Mouse (Mus musculus): Measurements from ENCODE around the gene Zfp385b.

Zfp385b gene

DNA sequence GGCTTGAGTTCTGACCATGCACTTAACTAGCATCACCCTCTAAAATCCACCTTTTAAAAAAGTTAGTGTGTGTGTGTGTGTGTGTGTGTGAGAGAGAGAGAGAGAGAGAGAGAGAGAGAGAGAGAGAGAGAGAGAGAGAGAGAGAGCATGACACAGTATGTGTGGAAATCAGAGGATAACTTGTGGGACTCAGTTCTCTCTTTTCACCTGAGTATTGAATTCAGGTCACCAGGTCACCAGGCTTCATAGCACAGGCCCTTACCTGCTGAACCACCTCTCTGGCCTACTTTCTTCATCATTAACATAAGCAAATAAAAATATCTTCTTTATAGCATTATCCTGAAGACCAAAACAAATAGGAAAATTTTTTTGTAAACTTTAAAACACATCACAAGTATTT, at the start of gene Zfp385b:
TSS of gene Zfp385b (minus strand) at position 101 of the 400 bp plus-strand sequence.
- DNase-seq (ENCODE audit: low read depth, low spot score) = no peak

GRCm38 (mm10) chr2:77863934-77864333, 44.5 kb upstream of the Zfp385b start:
- peak; percentile 70 for DNase-seq (ENCODE audit: low read depth, low spot score)

GRCm38 (mm10) chr2:77863522-77863921, 44.1 kb upstream of the Zfp385b start:
- DNase-seq (ENCODE audit: low read depth, low spot score) = no peak

DNA sequence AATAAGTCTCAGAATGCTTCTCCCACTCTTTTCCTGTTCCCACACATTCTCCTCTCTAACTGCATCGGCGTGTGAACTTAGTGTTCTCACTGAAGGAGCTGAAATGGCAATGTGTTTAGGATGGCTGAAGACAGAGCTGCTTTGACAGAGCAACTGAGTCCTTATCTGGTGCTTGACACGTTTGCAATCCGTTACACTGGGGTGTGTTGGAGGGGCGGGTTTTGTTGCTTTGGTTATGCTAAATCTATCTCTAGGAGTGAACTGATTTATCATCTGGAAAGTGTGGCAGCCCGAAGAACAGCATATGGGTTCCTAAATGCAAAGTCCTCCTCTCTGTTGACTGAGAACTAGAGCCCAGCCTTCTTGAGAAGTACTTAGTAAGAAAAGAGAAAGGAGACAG, 22.0 kb upstream of the Zfp385b start:
- DNase-seq (ENCODE audit: low read depth, low spot score) = no peak

DNA sequence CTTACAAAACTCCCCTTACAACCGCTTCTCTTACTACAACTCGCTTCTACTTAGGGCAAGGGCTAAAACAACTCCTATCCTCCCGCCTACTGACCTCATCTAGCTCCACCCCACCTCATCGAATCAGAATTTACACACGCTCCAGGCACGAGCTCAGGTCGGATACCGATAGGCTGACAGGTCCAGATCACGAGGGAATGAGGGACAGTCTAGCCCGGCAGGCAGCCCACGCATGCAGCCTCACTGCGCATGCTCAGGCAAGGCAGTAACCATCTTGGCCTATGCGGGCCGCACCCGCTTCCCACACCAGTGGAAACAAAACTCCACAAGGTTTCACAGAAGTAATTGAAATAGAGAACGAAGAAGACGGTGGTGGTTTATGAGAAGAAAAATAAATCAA, 20.1 kb upstream of the Zfp385b start:
- no peak for DNase-seq (ENCODE audit: low read depth, low spot score)

GRCm38 (mm10) chr2:77838688-77839087, 19.2 kb upstream of the Zfp385b start:
- no peak for DNase-seq (ENCODE audit: low read depth, low spot score)

GRCm38 (mm10) chr2:77835781-77836180, 16.3 kb upstream of the Zfp385b start:
- no peak for DNase-seq (ENCODE audit: low read depth, low spot score)

DNA sequence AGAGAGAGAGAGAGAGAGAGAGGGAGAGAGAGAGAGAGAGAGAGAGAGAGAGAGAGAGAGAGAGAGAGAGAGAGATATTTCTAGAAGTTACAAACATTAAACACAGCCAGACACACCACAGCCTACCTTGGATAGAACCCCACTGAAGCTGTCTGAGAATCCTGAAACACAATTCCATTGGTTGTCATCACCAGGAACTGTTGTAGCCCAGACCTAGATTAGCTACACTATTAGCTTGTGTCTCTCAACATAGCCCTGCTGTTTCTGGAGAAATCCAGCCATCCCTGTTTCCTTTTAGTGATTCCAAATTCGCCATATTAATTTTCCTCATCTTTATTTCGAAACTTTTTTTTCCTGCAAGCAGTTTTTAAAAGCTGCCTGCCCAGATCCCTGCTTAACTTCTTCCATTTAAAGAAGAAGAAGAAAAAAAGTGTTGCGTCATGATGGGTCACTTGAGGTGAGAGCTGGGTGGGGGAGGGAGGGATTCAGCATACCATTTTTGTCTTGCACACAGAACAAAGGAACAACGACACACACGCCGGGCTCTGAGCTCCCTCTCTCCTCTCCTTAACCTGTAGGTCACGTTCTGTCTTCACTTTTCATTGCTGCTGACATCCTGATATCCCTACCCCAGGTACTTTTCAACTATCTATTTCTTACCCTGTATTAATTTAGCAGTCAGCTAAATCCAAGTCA, 6.8 kb upstream of the Zfp385b start:
- no peak for DNase-seq (ENCODE audit: low read depth, low spot score)

DNA sequence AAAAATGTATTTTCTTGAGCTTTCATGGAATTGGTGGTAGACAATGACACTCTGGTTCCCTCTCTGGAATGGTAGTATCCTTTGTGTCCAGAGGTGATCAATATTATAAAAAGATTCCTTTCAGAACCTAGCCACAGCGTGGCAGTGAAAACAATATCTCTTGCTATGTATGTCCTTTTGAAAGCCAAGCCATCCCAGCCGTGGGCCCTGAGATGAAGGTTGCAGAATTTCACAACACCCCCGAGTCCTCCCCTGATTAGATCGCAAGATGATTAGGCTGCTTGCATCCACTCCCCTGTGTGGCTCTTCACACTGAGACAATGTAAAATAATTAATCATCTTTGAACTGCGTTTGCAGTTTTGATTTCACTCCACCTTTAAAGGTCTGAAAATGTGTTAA, 3.6 kb upstream of the Zfp385b start:
- no peak for DNase-seq (ENCODE audit: low read depth, low spot score)

- DNase-seq (ENCODE audit: low read depth, low spot score) = no peak
Measured at GRCm38 (mm10) chr2:77817357-77817894, 2.0 kb downstream of the Zfp385b start.

GRCm38 (mm10) chr2:77816413-77817314, 2.8 kb downstream of the Zfp385b start:
- peak; percentile 51 for DNase-seq (ENCODE audit: low read depth, low spot score)

DNA sequence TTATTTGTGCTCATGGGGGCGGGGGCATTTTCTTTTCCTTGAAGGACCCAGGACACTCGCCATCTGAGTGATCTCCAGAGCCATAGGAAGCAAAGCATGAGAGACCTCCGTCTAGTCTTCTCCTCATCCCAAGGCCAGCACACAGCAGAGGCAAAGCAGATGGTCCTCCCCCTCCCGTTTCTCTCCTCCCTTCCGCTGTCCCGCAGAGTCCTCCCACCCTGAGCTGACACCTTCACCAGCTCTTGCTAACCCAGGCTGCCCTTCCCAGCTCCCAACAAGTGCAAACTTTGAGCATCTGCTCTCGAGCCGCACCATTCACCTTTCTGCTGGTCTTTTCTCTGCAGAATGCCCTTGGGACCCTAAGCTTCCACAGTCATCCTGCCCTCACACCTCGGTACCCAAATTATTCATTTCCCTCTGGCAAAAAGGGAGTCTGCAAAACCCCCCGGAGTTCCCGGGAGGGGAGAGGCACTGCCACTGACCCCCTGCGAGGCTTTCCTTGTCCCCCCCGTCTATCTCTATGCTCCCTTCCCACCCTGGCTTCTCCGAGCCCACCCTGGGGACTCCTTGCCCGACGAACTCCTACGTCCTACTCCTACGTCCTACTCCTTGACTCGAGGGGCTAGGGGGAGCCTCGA, 3.5 kb downstream of the Zfp385b start:
- no peak for DNase-seq (ENCODE audit: low read depth, low spot score)

DNA sequence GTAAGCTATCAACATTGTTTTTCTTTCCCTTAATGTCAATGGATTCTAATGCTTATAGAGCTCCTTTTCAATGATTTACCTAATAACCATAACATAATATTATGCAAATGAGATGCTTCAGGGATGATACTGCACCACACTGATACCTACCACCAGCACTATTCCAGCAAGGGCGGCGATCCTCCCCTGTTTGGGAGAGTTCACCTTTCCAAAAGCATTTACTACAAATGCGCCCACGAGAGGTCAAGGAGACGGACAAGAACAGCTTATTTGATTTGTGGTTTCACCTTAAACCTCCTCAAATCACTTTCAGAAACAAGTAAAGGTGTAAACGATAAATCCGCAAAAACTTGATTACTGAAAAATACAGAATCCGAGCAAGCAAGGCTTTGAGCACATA, 4.5 kb downstream of the Zfp385b start:
- DNase-seq (ENCODE audit: low read depth, low spot score) = no peak

GRCm38 (mm10) chr2:77813029-77813428, 6.4 kb downstream of the Zfp385b start:
- DNase-seq (ENCODE audit: low read depth, low spot score) = no peak

DNA sequence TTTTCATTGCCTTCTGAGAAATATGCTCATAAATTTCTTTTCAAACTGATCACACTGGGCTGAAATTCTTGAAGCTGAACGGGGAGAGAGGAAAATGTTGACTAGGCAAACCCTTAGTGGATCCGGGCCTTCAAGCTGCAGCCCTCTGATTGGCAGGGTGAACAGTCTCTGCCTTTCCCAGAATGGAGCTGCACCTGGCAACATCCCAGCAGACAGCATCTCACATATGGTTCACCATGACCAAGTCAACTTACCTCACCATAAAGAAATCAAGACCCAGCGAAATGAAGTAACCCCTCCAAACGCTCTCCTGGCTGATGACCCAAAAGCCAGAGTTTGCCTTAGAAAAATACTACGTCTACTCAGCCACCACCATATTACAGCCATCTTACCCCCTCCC, 8.7 kb downstream of the Zfp385b start:
- DNase-seq (ENCODE audit: low read depth, low spot score) = no peak

DNA sequence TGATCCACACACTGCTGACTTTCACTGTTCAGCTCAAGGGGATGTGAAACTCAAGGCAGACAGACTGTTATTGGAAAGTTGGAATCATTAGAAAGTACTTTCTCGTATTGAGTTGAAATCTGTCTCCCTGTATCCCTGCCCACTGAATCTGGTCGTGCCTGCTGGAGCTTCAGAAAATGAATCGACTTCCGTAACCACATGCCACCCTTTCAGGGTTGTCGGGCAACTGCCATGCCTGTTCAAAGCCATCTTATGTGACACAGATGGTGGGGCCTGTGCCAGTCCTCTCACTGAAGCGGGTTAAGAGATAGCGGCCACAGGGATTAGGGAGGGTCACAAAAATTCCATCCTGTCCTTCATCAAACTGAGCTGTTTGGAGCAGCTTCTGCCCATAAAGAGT, 14.7 kb downstream of the Zfp385b start:
- DNase-seq (ENCODE audit: low read depth, low spot score) = no peak

GRCm38 (mm10) chr2:77802291-77802690, 17.1 kb downstream of the Zfp385b start:
- DNase-seq (ENCODE audit: low read depth, low spot score) = no peak

DNA sequence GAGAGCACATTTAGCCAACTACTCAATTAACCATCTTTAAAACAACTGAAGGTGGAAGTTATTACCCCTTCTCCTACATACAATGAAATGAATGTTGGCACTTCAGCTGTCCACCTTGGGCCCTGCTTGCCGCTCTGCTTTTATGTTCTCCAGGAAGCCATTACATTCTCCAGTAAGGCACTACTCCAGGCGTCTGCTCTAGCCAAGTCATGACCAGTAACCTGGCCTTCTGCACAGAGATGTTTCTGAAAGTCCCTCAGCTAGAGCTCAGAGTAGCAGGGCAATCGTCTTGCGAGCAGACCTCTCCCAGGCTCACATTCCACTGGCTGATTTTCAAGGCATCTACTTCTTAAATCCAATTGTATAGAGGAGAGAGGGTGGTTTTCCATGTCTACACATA, 18.0 kb downstream of the Zfp385b start:
- no peak for DNase-seq (ENCODE audit: low read depth, low spot score)

DNA sequence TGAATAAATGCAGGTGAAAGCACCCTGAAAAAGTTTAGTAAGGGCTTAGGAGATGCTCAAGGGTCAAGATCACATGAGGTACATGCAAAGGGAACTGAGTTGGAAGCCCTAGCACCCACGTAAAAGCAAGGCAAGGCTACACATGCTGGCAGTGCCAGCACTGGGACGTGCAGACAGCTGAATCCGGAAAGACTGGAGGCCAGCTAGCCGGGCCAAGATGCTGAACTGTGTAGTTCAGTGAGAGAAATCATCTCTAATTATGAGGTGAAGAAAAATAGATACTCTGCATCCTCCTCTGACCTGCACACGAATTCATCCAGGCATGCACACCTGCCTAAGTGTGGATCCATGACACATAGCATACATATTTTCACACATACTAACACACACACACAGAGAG, 18.4 kb downstream of the Zfp385b start:
- no peak for DNase-seq (ENCODE audit: low read depth, low spot score)

- DNase-seq (ENCODE audit: low read depth, low spot score) = no peak
Measured at GRCm38 (mm10) chr2:77797233-77797632, 22.2 kb downstream of the Zfp385b start.

- no peak for DNase-seq (ENCODE audit: low read depth, low spot score)
Measured at GRCm38 (mm10) chr2:77795859-77796552, 23.4 kb downstream of the Zfp385b start.

- no peak for DNase-seq (ENCODE audit: low read depth, low spot score)
Measured at GRCm38 (mm10) chr2:77790846-77791245, 28.6 kb downstream of the Zfp385b start.

Measured in mesoderm, embryonic 11.5 days (tissue).